Mouse (Mus musculus): Measurements from ENCODE around the gene Dlgap3. TPM values are rescaled to one million over a fixed set of nuclear protein-coding genes. Genes with fewer than 3 reads are reported as not detected.

Dlgap3 gene
- polyA plus RNA-seq, 1 experiment from 2014 or later = 0.73 TPM

GRCm38 (mm10) chr4:127174075-127174899 is 5.3 kb downstream of the Dlgap3 start:
- H3K4me2 ChIP-seq = no peak overlapping the region
- H3K9me3 ChIP-seq (replicated peaks) = no peaks in the 10 kb centered on the region
- no peak overlapping the region for H3K4me3 ChIP-seq
- peaks cover 6% of the 10 kb centered on the region for H3K4me1 ChIP-seq (replicated peaks)
- peaks cover 76% of the 10 kb centered on the region for H3K27me3 ChIP-seq (replicated peaks)
- H3K27ac ChIP-seq (ENCODE audit: poor library complexity, severe bottlenecking) = no peak overlapping the region
- H3K9ac ChIP-seq = no peak overlapping the region
- 58% methylated on average over 8 of the region's 8 CpGs for WGBS
- no peak for ATAC-seq (ENCODE audit: insufficient number of reproducible peaks, low FRiP score)
- no peaks in the 10 kb centered on the region for H3K36me3 ChIP-seq

GRCm38 (mm10) chr4:127174900-127175278 is 5.9 kb downstream of the Dlgap3 start:
- H3K4me1 ChIP-seq (replicated peaks) = no peaks in the 10 kb centered on the region
- H3K4me3 ChIP-seq = no peak overlapping the region
- WGBS = 48% methylated on average over 4 of the region's 4 CpGs

GRCm38 (mm10) chr4:127177961-127178360 is 9.0 kb downstream of the Dlgap3 start:
- Histone ChIP-seq H3K27me3 (replicated peaks) (peaks cover 54% of the 10 kb centered on the region), H3K4me2 (no peak overlapping the region), H3K36me3 (no peaks in the 10 kb centered on the region), H3K4me3 (no peak overlapping the region), H3K27ac (ENCODE audit: poor library complexity, severe bottlenecking) (no peak overlapping the region), H3K9me3 (replicated peaks) (no peaks in the 10 kb centered on the region), H3K4me1 (replicated peaks) (no peaks in the 10 kb centered on the region), H3K9ac (no peak overlapping the region)
- WGBS = 70% methylated on average over 11 of the region's 11 CpGs
- ATAC-seq (ENCODE audit: insufficient number of reproducible peaks, low FRiP score) = no peak

More at GRCm38 (mm10) chr4:127174900-127175278, 5.9 kb downstream of the Dlgap3 start:
- Histone ChIP-seq H3K9ac (no peak overlapping the region), H3K27me3 (replicated peaks) (peaks cover 76% of the 10 kb centered on the region), H3K36me3 (no peaks in the 10 kb centered on the region), H3K4me2 (no peak overlapping the region), H3K9me3 (replicated peaks) (no peaks in the 10 kb centered on the region), H3K27ac (ENCODE audit: poor library complexity, severe bottlenecking) (no peak overlapping the region)
- no peak for ATAC-seq (ENCODE audit: insufficient number of reproducible peaks, low FRiP score)

GRCm38 (mm10) chr4:127178671-127179070 is 9.7 kb downstream of the Dlgap3 start:
- no peak for ATAC-seq (ENCODE audit: insufficient number of reproducible peaks, low FRiP score)
- Histone ChIP-seq H3K36me3 (no peaks in the 10 kb centered on the region), H3K27me3 (replicated peaks) (peaks cover 53% of the 10 kb centered on the region), H3K27ac (ENCODE audit: poor library complexity, severe bottlenecking) (no peak overlapping the region), H3K9me3 (replicated peaks) (no peaks in the 10 kb centered on the region), H3K9ac (no peak overlapping the region), H3K4me2 (no peak overlapping the region), H3K4me1 (replicated peaks) (no peaks in the 10 kb centered on the region), H3K4me3 (no peak overlapping the region)
- WGBS = 44% methylated on average over 9 of the region's 9 CpGs

- H3K4me3 ChIP-seq = no peak overlapping the region
- H3K27me3 ChIP-seq (replicated peaks) = peaks cover 44% of the 10 kb centered on the region
- no peak overlapping the region for H3K9ac ChIP-seq
- 13% methylated on average over 19 of the region's 19 CpGs for WGBS
- H3K4me1 ChIP-seq (replicated peaks) = no peaks in the 10 kb centered on the region
- no peak overlapping the region for H3K4me2 ChIP-seq
- no peaks in the 10 kb centered on the region for H3K36me3 ChIP-seq
- H3K9me3 ChIP-seq (replicated peaks) = no peaks in the 10 kb centered on the region
- no peak for ATAC-seq (ENCODE audit: insufficient number of reproducible peaks, low FRiP score)
- no peak overlapping the region for H3K27ac ChIP-seq (ENCODE audit: poor library complexity, severe bottlenecking)
Measured at GRCm38 (mm10) chr4:127179469-127180449, 10.8 kb downstream of the Dlgap3 start.

- peaks cover 41% of the 10 kb centered on the region for H3K27me3 ChIP-seq (replicated peaks)
- H3K9me3 ChIP-seq (replicated peaks) = no peaks in the 10 kb centered on the region
- WGBS = 67% methylated on average over 3 of the region's 3 CpGs
- H3K4me3 ChIP-seq = no peak overlapping the region
- H3K36me3 ChIP-seq = no peaks in the 10 kb centered on the region
- ATAC-seq (ENCODE audit: insufficient number of reproducible peaks, low FRiP score) = no peak
- no peak overlapping the region for H3K4me2 ChIP-seq
- H3K9ac ChIP-seq = no peak overlapping the region
- no peaks in the 10 kb centered on the region for H3K4me1 ChIP-seq (replicated peaks)
- H3K27ac ChIP-seq (ENCODE audit: poor library complexity, severe bottlenecking) = no peak overlapping the region
Measured at GRCm38 (mm10) chr4:127180450-127180840, 11.4 kb downstream of the Dlgap3 start.

- no peak; the same call in 1 of the 2 replicates for ATAC-seq (ENCODE audit: insufficient number of reproducible peaks, low FRiP score)
- H3K27me3 ChIP-seq (replicated peaks) = peaks cover 41% of the 10 kb centered on the region
- no peaks in the 10 kb centered on the region for H3K36me3 ChIP-seq
- H3K9me3 ChIP-seq (replicated peaks) = no peaks in the 10 kb centered on the region
- no peak overlapping the region for H3K27ac ChIP-seq (ENCODE audit: poor library complexity, severe bottlenecking)
- H3K9ac ChIP-seq = no peak overlapping the region
- 78% methylated on average over 9 of the region's 9 CpGs for WGBS
- no peak overlapping the region for H3K4me3 ChIP-seq
- no peak overlapping the region for H3K4me2 ChIP-seq
- H3K4me1 ChIP-seq (replicated peaks) = no peaks in the 10 kb centered on the region
Measured at GRCm38 (mm10) chr4:127181010-127181409, 12.0 kb downstream of the Dlgap3 start.

- Histone ChIP-seq H3K4me1 (replicated peaks) (no peaks in the 10 kb centered on the region), H3K9me3 (replicated peaks) (no peaks in the 10 kb centered on the region), H3K4me3 (no peak overlapping the region), H3K27me3 (replicated peaks) (peaks cover 31% of the 10 kb centered on the region), H3K9ac (no peak overlapping the region), H3K4me2 (no peak overlapping the region), H3K36me3 (no peaks in the 10 kb centered on the region), H3K27ac (ENCODE audit: poor library complexity, severe bottlenecking) (no peak overlapping the region)
- no peak for ATAC-seq (ENCODE audit: insufficient number of reproducible peaks, low FRiP score)
- WGBS = 72% methylated on average over 5 of the region's 5 CpGs
Measured at GRCm38 (mm10) chr4:127183867-127184266, 14.9 kb downstream of the Dlgap3 start.

GRCm38 (mm10) chr4:127190921-127191320 is 21.9 kb downstream of the Dlgap3 start:
- H3K27ac ChIP-seq (ENCODE audit: poor library complexity, severe bottlenecking) = no peak overlapping the region
- H3K4me2 ChIP-seq = no peak overlapping the region
- peaks cover 6% of the 10 kb centered on the region; the same call in 1 of the 2 replicates for H3K4me1 ChIP-seq (replicated peaks)
- H3K4me3 ChIP-seq = no peak overlapping the region
- no peak for ATAC-seq (ENCODE audit: insufficient number of reproducible peaks, low FRiP score)
- peaks cover 18% of the 10 kb centered on the region; the same call in 1 of the 2 replicates for H3K27me3 ChIP-seq (replicated peaks)
- no peaks in the 10 kb centered on the region for H3K9me3 ChIP-seq (replicated peaks)
- H3K9ac ChIP-seq = no peak overlapping the region
- 72% methylated on average over 6 of the region's 6 CpGs for WGBS
- no peaks in the 10 kb centered on the region for H3K36me3 ChIP-seq

- Histone ChIP-seq H3K27ac (ENCODE audit: poor library complexity, severe bottlenecking) (no peak overlapping the region), H3K27me3 (replicated peaks) (peaks cover 24% of the 10 kb centered on the region), H3K4me2 (no peak overlapping the region), H3K4me1 (replicated peaks) (peaks cover 6% of the 10 kb centered on the region; the same call in 1 of the 2 replicates), H3K4me3 (no peak overlapping the region), H3K9me3 (replicated peaks) (no peaks in the 10 kb centered on the region), H3K36me3 (no peaks in the 10 kb centered on the region), H3K9ac (no peak overlapping the region)
- 70% methylated on average over 8 of the region's 8 CpGs for WGBS
- ATAC-seq (ENCODE audit: insufficient number of reproducible peaks, low FRiP score) = no peak
Measured at GRCm38 (mm10) chr4:127192704-127193103, 23.7 kb downstream of the Dlgap3 start.

Measured in heart, embryonic 12.5 days (tissue).